Mouse (Mus musculus) kidney, postnatal 0 days (tissue): ENCODE data around the gene Nkx3-2. TPM values are rescaled to one million over a fixed set of nuclear protein-coding genes. Genes with fewer than 3 reads are reported as not detected.

Experiments
- ATAC-seq: fragments of 200-750 bp; cut with Nextera tagmentation; replicated peaks from 2 replicates; pipeline ENCODE4 v1.8.0; 2017; ENCODE audit warnings: low read depth, moderate number of reproducible peaks, moderate TSS enrichment, moderate library complexity; ENCODE audit not compliant: low FRiP score
- DNase-seq: peaks from one replicate; pipeline ENCODE4 v3.0.0-alpha.2; 2016; ENCODE audit warnings: low spot score
- H3K27ac ChIP-seq: fragments of 300-500 bp; sonication (generic); 2 replicates; pipeline ENCODE4 v1.5.1; 2014; ENCODE audit warnings: mild to moderate bottlenecking
- H3K27me3 ChIP-seq: fragments of 300-500 bp; sonication (generic); 2 replicates; pipeline ENCODE4 v1.6.1; 2014; ENCODE audit warnings: low read length, mixed read lengths; ENCODE audit not compliant: insufficient read depth
- H3K36me3 ChIP-seq: fragments of 300-500 bp; sonication (generic); 2 replicates; pipeline ENCODE4 v1.6.1; 2014; ENCODE audit warnings: low read length, mixed read lengths; ENCODE audit not compliant: insufficient read depth
- H3K4me1 ChIP-seq: fragments of 300-500 bp; sonication (generic); replicated peaks from 2 replicates; pipeline ENCODE4 v1.6.1; 2014; ENCODE audit warnings: antibody characterized with exemption, low read length, mixed read lengths; ENCODE audit not compliant: insufficient read depth
- H3K4me2 ChIP-seq: fragments of 300-500 bp; sonication (generic); 2 replicates; pipeline ENCODE4 v1.6.1; 2014; ENCODE audit warnings: mild to moderate bottlenecking, low read length, moderate library complexity, mixed read lengths
- H3K4me3 ChIP-seq: fragments of 300-500 bp; sonication (generic); replicated peaks from 2 replicates; pipeline ENCODE4 v1.5.1; 2014; ENCODE audit warnings: low read depth, low read length
- H3K9ac ChIP-seq: fragments of 300-500 bp; sonication (generic); 2 replicates; pipeline ENCODE4 v1.6.1; 2014; ENCODE audit warnings: low read depth, low read length
- H3K9me3 ChIP-seq: fragments of 300-500 bp; sonication (generic); replicated peaks from 2 replicates; pipeline ENCODE4 v1.6.1; 2016; ENCODE audit warnings: low read length, inconsistent platforms, mixed read lengths
- CTCF ChIP-seq: IDR thresholded peaks from 2 replicates; pipeline ENCODE4 v1.5.1; 2016; ENCODE audit warnings: antibody characterized with exemption, low read depth, mild to moderate bottlenecking, moderate library complexity
- WGBS: fragments of 180-500 bp; shearing (Covaris S2); extraction: QIAGEN DNeasy Blood & Tissue Kit; methylation state at CpG from one replicate; pipeline ENCODE4 v1.1.7; 2014; 5-methylcytosine and 5-hydroxymethylcytosine counted together
- polyA plus RNA-seq: library from polyadenylated mRNA; unstranded; fragments of >200 nt; fragmentation: Nextera tagmentation; extraction: Ambion mirVana; gene quantifications from 2 replicates; pipeline ENCODE4 v1.2.1, GENCODE M21; 2015

The Nkx3-2 gene
- polyA plus RNA-seq, 1 experiment from 2014 or later = not detected

GRCm38 (mm10) chr5:41765626-41766405 is 1.5 kb upstream of the Nkx3-2 start:
- no peak for DNase-seq
- 2% methylated on average over 14 of the region's 14 CpGs for WGBS
- no peak overlapping the region for H3K4me3 ChIP-seq
- no peaks in the 10 kb centered on the region for H3K36me3 ChIP-seq
- TF ChIP-seq CTCF = no peak
- ATAC-seq = no peak
- H3K4me1 ChIP-seq = peaks cover 15% of the 10 kb centered on the region; the same call in 1 of the 2 replicates
- no peaks in the 10 kb centered on the region for H3K9me3 ChIP-seq
- no peak overlapping the region for H3K27ac ChIP-seq
- no peak overlapping the region for H3K9ac ChIP-seq
- H3K27me3 ChIP-seq = peaks cover 64% of the 10 kb centered on the region
- no peak overlapping the region for H3K4me2 ChIP-seq

DNA sequence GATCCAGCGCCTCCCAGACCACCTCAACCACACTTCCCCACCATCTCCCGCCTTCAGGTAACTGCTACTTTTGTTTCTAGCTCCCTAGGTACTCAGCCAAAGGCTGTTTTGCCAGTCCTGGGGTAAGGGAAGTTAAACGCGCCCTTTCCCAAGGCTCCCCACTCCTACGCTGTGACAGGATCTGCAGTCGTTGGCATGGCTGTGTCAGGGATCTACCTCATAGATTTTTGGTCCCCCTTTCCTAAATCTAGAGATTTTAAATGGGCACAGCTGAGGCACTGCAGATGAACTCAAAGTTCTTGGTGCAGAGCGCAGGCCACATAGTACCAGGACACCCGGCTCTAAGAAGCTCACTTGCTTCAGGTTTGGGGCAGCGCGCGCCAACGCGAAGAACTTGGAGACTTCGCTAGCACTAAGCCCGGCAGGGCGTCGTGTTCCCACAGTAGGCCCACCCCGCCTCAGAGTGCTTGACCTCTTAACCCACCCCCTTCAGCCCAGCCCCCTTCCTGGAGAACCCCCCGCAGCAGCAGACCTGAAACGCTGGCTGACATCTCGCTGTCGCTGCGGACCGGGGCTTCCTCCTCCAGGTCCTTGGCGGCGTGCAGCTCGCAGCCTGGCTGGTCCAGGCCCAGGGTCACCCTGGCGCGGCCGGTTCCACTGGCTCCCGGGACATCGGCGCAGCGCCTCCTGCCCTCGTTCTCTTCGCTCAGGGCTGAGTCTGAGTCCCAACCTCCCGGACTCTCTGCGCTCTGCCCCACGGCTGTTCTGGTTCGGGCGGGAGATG is 1.2 kb downstream of the Nkx3-2 start:
- Histone ChIP-seq H3K4me3 (peak overlapping the region; percentile 28), H3K27ac (no peak overlapping the region), H3K4me1 (peaks cover 15% of the 10 kb centered on the region; the same call in 1 of the 2 replicates), H3K27me3 (peaks cover 86% of the 10 kb centered on the region), H3K36me3 (no peaks in the 10 kb centered on the region), H3K9ac (no peak overlapping the region), H3K9me3 (no peaks in the 10 kb centered on the region), H3K4me2 (peak overlapping the region; percentile 43)
- DNase-seq (no peak), ATAC-seq (0 out of 2 replicates have a peak, but pooled peaks have one; percentile 19)
- no peak for TF ChIP-seq CTCF
- WGBS = 1% methylated on average over 41 of the region's 41 CpGs

DNA sequence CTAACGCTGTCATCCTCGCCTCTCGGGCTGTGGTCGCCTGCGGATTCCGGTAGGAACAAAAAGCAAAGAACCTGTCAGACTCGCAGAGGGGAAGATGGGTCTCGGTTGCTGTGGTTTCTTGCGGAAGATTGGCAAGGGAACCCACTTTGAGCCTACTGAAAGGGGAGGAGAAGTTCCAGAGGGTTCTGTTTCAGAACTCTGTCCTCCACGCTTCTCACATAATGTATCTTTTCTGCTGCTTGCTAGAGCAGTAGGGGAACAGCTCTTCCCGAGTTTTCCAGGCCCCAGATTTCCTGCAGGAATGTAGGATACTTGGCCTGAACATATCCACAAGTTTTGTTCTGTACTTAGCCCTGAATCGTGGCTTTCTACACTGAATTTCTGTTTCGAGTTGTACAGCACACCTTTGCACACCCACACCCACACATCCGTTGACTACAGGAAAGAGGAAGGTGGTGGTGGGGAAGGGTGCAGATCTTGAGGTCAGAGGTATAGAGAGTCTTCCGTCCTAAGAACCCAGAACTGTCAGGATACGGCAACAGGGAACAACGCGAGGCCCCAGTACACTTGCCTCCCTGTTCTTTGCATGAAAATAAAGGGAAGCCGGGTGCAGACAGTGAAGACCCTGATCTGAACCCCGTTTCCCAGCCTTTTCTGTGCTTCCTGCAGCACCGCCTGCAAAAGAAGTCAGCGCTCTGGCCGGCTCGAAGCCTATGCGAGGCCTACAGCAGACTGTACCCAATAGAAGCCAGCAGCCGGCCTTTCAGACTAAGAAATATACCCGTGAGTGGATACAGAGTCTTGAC is 2.0 kb downstream of the Nkx3-2 start:
- H3K36me3 ChIP-seq = no peaks in the 10 kb centered on the region
- H3K9me3 ChIP-seq = no peaks in the 10 kb centered on the region
- H3K4me3 ChIP-seq = 0 out of 2 replicates have a peak overlapping the region, but pooled peaks have one; percentile 2
- peak overlapping the region; percentile 11; the same call in 1 of the 2 replicates for H3K4me2 ChIP-seq
- 7% methylated on average over 27 of the region's 27 CpGs for WGBS
- DNase-seq (no peak), ATAC-seq (no peak)
- H3K27me3 ChIP-seq = peaks cover 86% of the 10 kb centered on the region
- H3K9ac ChIP-seq = no peak overlapping the region
- H3K27ac ChIP-seq = no peak overlapping the region
- TF ChIP-seq CTCF = no peak
- peaks cover 9% of the 10 kb centered on the region; the same call in 1 of the 2 replicates for H3K4me1 ChIP-seq

GRCm38 (mm10) chr5:41761509-41762140 is 2.7 kb downstream of the Nkx3-2 start:
- DNase-seq = no peak
- peak; percentile 30; the same call in 1 of the 2 replicates for ATAC-seq
- peak overlapping the region; percentile 11; the same call in 1 of the 2 replicates for H3K4me2 ChIP-seq
- H3K27ac ChIP-seq = no peak overlapping the region
- no peak overlapping the region for H3K9ac ChIP-seq
- H3K4me1 ChIP-seq = peaks cover 9% of the 10 kb centered on the region; the same call in 1 of the 2 replicates
- WGBS = under 1% methylated on average over 54 of the region's 56 CpGs
- TF ChIP-seq CTCF = no peak
- no peaks in the 10 kb centered on the region for H3K36me3 ChIP-seq
- 0 out of 2 replicates have a peak overlapping the region, but pooled peaks have one; percentile 2 for H3K4me3 ChIP-seq
- H3K27me3 ChIP-seq = peaks cover 86% of the 10 kb centered on the region
- H3K9me3 ChIP-seq = no peaks in the 10 kb centered on the region; the same call in 1 of the 2 replicates

- DNase-seq (no peak), ATAC-seq (no peak; the same call in 1 of the 2 replicates)
- Histone ChIP-seq H3K9ac (no peak overlapping the region), H3K4me3 (no peak overlapping the region), H3K27me3 (peaks cover 87% of the 10 kb centered on the region), H3K36me3 (no peaks in the 10 kb centered on the region), H3K4me2 (no peak overlapping the region), H3K4me1 (peaks cover 9% of the 10 kb centered on the region; the same call in 1 of the 2 replicates), H3K9me3 (no peaks in the 10 kb centered on the region; the same call in 1 of the 2 replicates), H3K27ac (no peak overlapping the region)
- TF ChIP-seq CTCF = no peak
- 5% methylated on average over 22 of the region's 22 CpGs for WGBS
Measured at GRCm38 (mm10) chr5:41760831-41761508, 3.3 kb downstream of the Nkx3-2 start.
